Mouse (Mus musculus) mouse trophoblast stem cell (cell line): ENCODE measurements around the gene Zfyve9.

ENCODE experiments used
- in situ Hi-C, 2 experiments: fragments of 300-500 bp; cut with MseI, MboI; formaldehyde crosslinking; loops; 2 replicates in 1 of 2; 3 replicates in 1 of 2; pipeline ENCODE4 v1.15.1; 2025

Gene Zfyve9

GRCm38 (mm10) chr4:108780057-108780863 lies at the start of gene Zfyve9:
Zfyve9 (minus strand) TSS chr4:108780798.
- in situ Hi-C loops: loop anchor here in 1 of 2 experiments (10.0 kb wide), 1 partner anchor 85 kb away; no protein-coding TSS in a partner anchor

GRCm38 (mm10) chr4:108826643-108827042 lies 46.0 kb upstream of the Zfyve9 start:
- in situ Hi-C loops: no loop called here

- in situ Hi-C loops: no loop called here
Observed at GRCm38 (mm10) chr4:108826096-108826495, 45.5 kb upstream of the Zfyve9 start.

GRCm38 (mm10) chr4:108825677-108826076 lies 45.1 kb upstream of the Zfyve9 start:
- in situ Hi-C loops: no loop called here

- in situ Hi-C loops: no loop called here
Observed at GRCm38 (mm10) chr4:108811550-108811949, 31.0 kb upstream of the Zfyve9 start.

- in situ Hi-C loops: no loop called here
Observed at GRCm38 (mm10) chr4:108811142-108811541, 30.5 kb upstream of the Zfyve9 start.

GRCm38 (mm10) chr4:108803535-108803934 lies 22.9 kb upstream of the Zfyve9 start:
- in situ Hi-C loops: no loop called here

- in situ Hi-C loops: no loop called here
Observed at GRCm38 (mm10) chr4:108798083-108798830, 17.7 kb upstream of the Zfyve9 start.

GRCm38 (mm10) chr4:108796701-108797100 lies 16.1 kb upstream of the Zfyve9 start:
- in situ Hi-C loops: no loop called here

GRCm38 (mm10) chr4:108793941-108794340 lies 13.3 kb upstream of the Zfyve9 start:
- in situ Hi-C loops: no loop called here

- in situ Hi-C loops: no loop called here
Observed at GRCm38 (mm10) chr4:108790507-108790906, 9.9 kb upstream of the Zfyve9 start.

- in situ Hi-C loops: loop anchor here in 1 of 2 experiments (10.0 kb wide), 1 partner anchor 95 kb away; no protein-coding TSS in a partner anchor
Observed at GRCm38 (mm10) chr4:108789258-108789936, 8.8 kb upstream of the Zfyve9 start.

GRCm38 (mm10) chr4:108782421-108783085 lies 2.0 kb upstream of the Zfyve9 start:
- in situ Hi-C loops: loop anchor here in 1 of 2 experiments (10.0 kb wide), 1 partner anchor 88 kb away; no protein-coding TSS in a partner anchor

GRCm38 (mm10) chr4:108781596-108781995 lies 998 bp upstream of the Zfyve9 start:
- in situ Hi-C loops: loop anchor here in 1 of 2 experiments (10.0 kb wide), 1 partner anchor 87 kb away; no protein-coding TSS in a partner anchor

GRCm38 (mm10) chr4:108780864-108781205 lies 237 bp upstream of the Zfyve9 start:
- in situ Hi-C loops: loop anchor here in 1 of 2 experiments (10.0 kb wide), 1 partner anchor 86 kb away; no protein-coding TSS in a partner anchor

- in situ Hi-C loops: loop anchor here in 1 of 2 experiments (10.0 kb wide), 1 partner anchor 85 kb away; no protein-coding TSS in a partner anchor
Observed at GRCm38 (mm10) chr4:108779763-108780056, 888 bp downstream of the Zfyve9 start.

GRCm38 (mm10) chr4:108768527-108768926 lies 12.1 kb downstream of the Zfyve9 start:
- in situ Hi-C loops: no loop called here

- in situ Hi-C loops: no loop called here
Observed at GRCm38 (mm10) chr4:108759583-108759982, 21.0 kb downstream of the Zfyve9 start.

- in situ Hi-C loops: no loop called here
Observed at GRCm38 (mm10) chr4:108746160-108746873, 34.3 kb downstream of the Zfyve9 start.

- in situ Hi-C loops: no loop called here
Observed at GRCm38 (mm10) chr4:108731582-108731981, 49.0 kb downstream of the Zfyve9 start.

GRCm38 (mm10) chr4:108730450-108730849 lies 50.1 kb downstream of the Zfyve9 start:
- in situ Hi-C loops: no loop called here
